ENCODE assay signal across 16 mouse cellular contexts in the genomic region with DNA sequence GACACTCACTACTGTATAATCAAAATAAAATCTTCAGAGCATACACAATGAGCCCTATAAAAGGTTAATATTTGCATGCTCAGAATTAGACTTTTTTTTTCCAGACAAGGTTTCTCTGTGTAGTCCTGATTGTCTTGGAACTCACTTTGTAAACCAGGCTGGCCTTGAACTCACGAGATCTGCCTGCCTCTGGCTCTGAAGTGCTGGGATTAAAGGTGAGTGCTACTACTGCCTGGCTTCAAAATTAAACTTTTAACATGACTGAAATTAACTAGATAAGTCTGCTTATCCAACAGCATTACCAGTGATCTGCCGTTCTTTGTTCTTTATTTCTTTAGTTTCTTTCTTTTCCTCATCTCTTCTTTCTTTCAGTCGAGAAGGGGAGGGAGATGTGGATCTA.
"Had no signal": no experiment of that assay in that cellular context is flagged by ENCODE, and none has a peak within 500 bp of the region (broad histone marks: within the 10 kb centered on the region; RNA-seq: fewer than 3 reads in every experiment).

No protein-coding gene starts in this region.

- H3K4me1 ChIP-seq: stomach, embryonic 15.5 days had no signal

- H3K27me3 ChIP-seq: neural tube, embryonic 13.5 days; neural tube, embryonic 15.5 days; stomach, embryonic 15.5 days had no signal

- H3K27ac ChIP-seq: neural tube, embryonic 13.5 days; neural tube, embryonic 15.5 days; stomach, embryonic 15.5 days; stomach, postnatal 0 days had no signal

- H3K9me3 ChIP-seq: neural tube, embryonic 13.5 days; neural tube, embryonic 15.5 days; stomach, embryonic 15.5 days had no signal

- DNase-seq: retina, postnatal 1 day; right cerebral cortex, adult 18-20 months; right cerebral cortex, postnatal 14 days; right cerebral cortex, postnatal 25 days; right cerebral cortex, postnatal 4 days; spleen, adult 18-20 months; thymus, adult 18-20 months; thymus, adult 2 months; thymus, postnatal 14 days; thymus, postnatal 25 days; thymus, postnatal 36 days; thymus, postnatal 4 days had no signal

- H3K4me3 ChIP-seq: neural tube, embryonic 13.5 days; neural tube, embryonic 15.5 days; stomach, embryonic 15.5 days had no signal

- H3K9ac ChIP-seq: neural tube, embryonic 13.5 days; neural tube, embryonic 15.5 days; stomach, embryonic 15.5 days had no signal

- H3K4me2 ChIP-seq: neural tube, embryonic 13.5 days; neural tube, embryonic 15.5 days; stomach, embryonic 15.5 days had no signal
